Mouse (Mus musculus): Measurements from ENCODE around the gene 9030612E09Rik. TPM values are rescaled to one million over a fixed set of nuclear protein-coding genes. Genes with fewer than 3 reads are reported as not detected.

Gene 9030612E09Rik
- not detected for polyA plus RNA-seq (2015; fragmentation: Illumina TruSeq; extraction: RNeasy Lipid Tissue Mini Kit (QIAGEN cat#74804); ENCODE audit: insufficient read depth, low replicate concordance)

DNA sequence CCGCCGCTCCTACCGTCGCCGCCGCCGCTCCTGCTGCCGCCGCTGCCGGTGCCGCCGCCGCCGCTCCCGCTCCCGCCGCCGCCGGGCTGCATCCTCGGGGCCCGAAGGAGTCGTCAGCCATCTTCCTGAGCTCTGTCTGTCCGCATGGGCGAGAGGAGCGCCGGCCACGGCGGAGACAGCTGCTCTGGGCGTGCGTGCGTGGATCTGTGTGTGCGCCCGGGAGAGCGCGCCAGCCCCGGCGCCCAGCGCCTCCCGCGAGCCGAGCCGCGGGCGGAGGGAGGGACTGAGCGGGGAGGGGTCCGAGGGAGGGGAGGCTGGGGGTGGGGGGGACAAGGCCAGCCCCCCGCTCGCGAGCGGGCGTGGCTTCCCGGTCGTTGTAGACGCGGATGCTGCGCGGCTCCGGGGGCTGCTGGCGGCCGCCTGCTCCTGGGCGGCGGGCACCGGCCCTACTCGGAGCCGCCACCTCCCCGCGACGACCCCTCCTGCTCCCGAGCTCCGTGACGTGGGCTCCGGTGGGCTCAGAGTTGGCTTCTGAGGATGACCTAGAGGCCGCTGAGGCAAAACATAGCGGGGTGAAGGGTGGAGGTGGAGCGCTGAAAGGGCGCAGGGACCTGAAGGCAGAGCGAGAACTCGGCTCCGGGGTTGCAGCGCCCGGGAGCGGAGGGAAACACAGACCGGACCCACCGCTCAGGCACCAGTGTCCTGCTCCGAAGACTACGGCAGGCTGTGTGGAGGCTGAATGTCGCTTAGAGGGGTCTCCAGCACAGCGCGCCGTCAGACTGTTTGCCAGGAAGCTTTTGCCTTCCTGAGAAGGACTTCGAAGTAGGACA, at the start of gene 9030612E09Rik, which contains the start of gene Sobp:
Gene 9030612E09Rik, plus strand, starts transcription at position 379 of the 830 bp plus-strand sequence.
Gene Sobp, minus strand, starts transcription at position 205 of the 830 bp plus-strand sequence.

DNA sequence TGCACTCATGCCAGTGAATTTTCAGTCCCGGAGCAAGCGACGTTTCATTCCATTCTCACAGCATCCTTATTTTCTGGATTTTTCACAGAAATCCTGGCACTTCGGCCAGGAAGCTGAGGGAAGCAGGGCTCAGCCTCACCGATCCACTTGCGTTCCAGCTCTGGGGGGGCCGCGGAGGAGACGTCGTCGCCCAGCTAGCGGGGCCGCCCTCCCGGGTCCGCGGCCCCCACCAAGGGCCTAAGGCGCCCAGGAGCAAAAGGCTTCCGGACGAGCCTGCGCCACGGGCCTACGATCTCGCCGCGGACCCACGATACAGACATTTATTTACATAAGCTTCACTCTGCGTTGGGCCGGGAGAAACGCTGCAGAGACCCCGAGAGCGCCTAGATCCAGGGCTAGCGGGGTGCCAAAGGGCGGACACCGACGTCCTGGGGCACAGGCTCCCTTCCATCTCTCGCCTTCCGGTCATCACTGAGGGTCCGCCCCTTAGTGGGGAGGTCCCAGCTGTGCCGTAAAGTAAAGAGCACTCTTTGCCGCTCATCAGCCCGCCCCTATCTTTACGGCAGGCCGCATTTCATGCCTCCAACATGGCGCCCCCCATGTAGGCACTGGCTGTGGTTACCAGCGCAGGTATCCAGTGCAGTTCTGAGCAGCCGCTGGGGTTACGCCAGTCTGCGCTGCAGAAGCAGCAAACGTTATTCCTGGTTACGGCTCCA, 46.6 kb downstream of the 9030612E09Rik start, which contains the start of gene Pdss2:
Gene Pdss2, plus strand, starts transcription at position 577 of the 716 bp plus-strand sequence.

Other genes with a start within 250 kb of the 9030612E09Rik start
- gene Sobp, start 174 bp upstream of the 9030612E09Rik start, polyA plus RNA-seq (2015; fragmentation: Illumina TruSeq; extraction: RNeasy Lipid Tissue Mini Kit (QIAGEN cat#74804); ENCODE audit: insufficient read depth, low replicate concordance): 0.04 TPM
- gene Pdss2, start 46.8 kb downstream of the 9030612E09Rik start, polyA plus RNA-seq (2015; fragmentation: Illumina TruSeq; extraction: RNeasy Lipid Tissue Mini Kit (QIAGEN cat#74804); ENCODE audit: insufficient read depth, low replicate concordance): 8.5 TPM